8 mouse cellular contexts compared by ENCODE assay signal in genomic region chr13:78209611-78210028, GRCm38 (mm10). TPM values are rescaled to one million over a fixed set of nuclear protein-coding genes. Genes with fewer than 3 reads are reported as not detected.
A peak's percentile ranks its signal among the peaks of the same experiment; 100 is the strongest.
DNase-seq lines count a peak whose midpoint lies in the region; ATAC-seq and TF ChIP-seq lines count a peak whose summit lies in the region.

No protein-coding gene starts in this region.

- peaks cover 59% of the 10 kb centered on the region for H3K27me3 ChIP-seq in heart, embryonic 11.5 days (ENCODE audit: control insufficient read depth, insufficient read depth, low read length)
- no peaks in the 10 kb centered on the region; the same call in 1 of the 2 replicates for H3K27me3 ChIP-seq in forebrain, embryonic 14.5 days (replicated peaks; ENCODE audit: control insufficient read depth, insufficient read depth, low read length)
- peaks cover 70% of the 10 kb centered on the region for H3K27me3 ChIP-seq in liver, embryonic 14.5 days (ENCODE audit: control insufficient read depth, insufficient read depth, low read length)

- no peaks in the 10 kb centered on the region for H3K9me3 ChIP-seq in heart, embryonic 11.5 days (replicated peaks; ENCODE audit: control insufficient read depth, low read length)
- H3K9me3 ChIP-seq in forebrain, embryonic 14.5 days (replicated peaks; ENCODE audit: control insufficient read depth, low read length), result no peaks in the 10 kb centered on the region
- no peaks in the 10 kb centered on the region for H3K9me3 ChIP-seq in liver, embryonic 14.5 days (ENCODE audit: control insufficient read depth, low read length)

- no peak for DNase-seq in heart, postnatal 10 days
- peak; percentile 56 for DNase-seq in NIH3T3 (ENCODE audit: low read depth)
- DNase-seq in forebrain, embryonic 14.5 days (ENCODE audit: low spot score), result peak; percentile 59
- DNase-seq in liver, embryonic 14.5 days (ENCODE audit: low read depth in 3 of 3, low spot score in 3 of 3), result no peak
- DNase-seq in left cerebral cortex, adult 18-20 months (ENCODE audit: low spot score in 2 of 2), result no peak
- DNase-seq in urinary bladder, adult 18-20 months (ENCODE audit: low spot score in 2 of 2), result no peak
- no peak for DNase-seq in urinary bladder, postnatal 14 days (ENCODE audit: low spot score)

- peak overlapping the region; percentile 34; the same call in 1 of the 2 replicates for H3K9ac ChIP-seq in heart, embryonic 11.5 days (ENCODE audit: low read depth, low read length)
- peak overlapping the region; percentile 73 for H3K9ac ChIP-seq in forebrain, embryonic 14.5 days (ENCODE audit: low read length)
- no peak overlapping the region for H3K9ac ChIP-seq in liver, embryonic 14.5 days (replicated peaks)

- H3K27ac ChIP-seq in heart, embryonic 11.5 days (ENCODE audit: low read depth, low read length), result no peak overlapping the region
- peak overlapping the region; percentile 89 for H3K27ac ChIP-seq in forebrain, embryonic 14.5 days (ENCODE audit: low read depth, low read length)
- H3K27ac ChIP-seq in liver, embryonic 14.5 days, result no peak overlapping the region

- peak overlapping the region; percentile 42 for H3K4me3 ChIP-seq in heart, embryonic 11.5 days (ENCODE audit: low read depth, low read length)
- peak overlapping the region; percentile 34 for H3K4me3 ChIP-seq in forebrain, embryonic 14.5 days (ENCODE audit: low read depth, low read length)
- H3K4me3 ChIP-seq in liver, embryonic 14.5 days (ENCODE audit: insufficient read depth in 1 of 2, low read depth in 2 of 2, low read length in 2 of 2), result no peak overlapping the region

- H3K4me2 ChIP-seq in heart, embryonic 11.5 days, result peak overlapping the region; percentile 79
- peak overlapping the region; percentile 81 for H3K4me2 ChIP-seq in forebrain, embryonic 14.5 days (ENCODE audit: low read length)
- H3K4me2 ChIP-seq in liver, embryonic 14.5 days (ENCODE audit: low read depth), result peak overlapping the region; percentile 18; the same call in 1 of the 2 replicates

- ATAC-seq in heart, embryonic 11.5 days (replicated peaks; ENCODE audit: insufficient number of reproducible peaks, low FRiP score, low TSS enrichment), result no peak
- ATAC-seq in forebrain, embryonic 14.5 days, result 0 out of 2 replicates have a peak, but pooled peaks have one; percentile 13
- ATAC-seq in liver, embryonic 14.5 days (ENCODE audit: insufficient read depth), result no peak

- no peaks in the 10 kb centered on the region for H3K36me3 ChIP-seq in heart, embryonic 11.5 days (ENCODE audit: control insufficient read depth, insufficient read depth, low read length)
- H3K36me3 ChIP-seq in forebrain, embryonic 14.5 days (ENCODE audit: control insufficient read depth, insufficient read depth, low read length), result no peaks in the 10 kb centered on the region
- H3K36me3 ChIP-seq in liver, embryonic 14.5 days (replicated peaks; ENCODE audit: control insufficient read depth, insufficient read depth, low read depth), result no peaks in the 10 kb centered on the region

- no peak for TF ChIP-seq EP300 in liver, embryonic 14.5 days (IDR thresholded peaks at IDR 0.05; ENCODE audit: low read depth)

- intact Hi-C loops in heart, postnatal 10 days (cut with DNase I), result no loop called here

- TF ChIP-seq CTCF in liver, embryonic 14.5 days (IDR thresholded peaks at IDR 0.05; ENCODE audit: low read depth), result no peak

- H3K4me1 ChIP-seq in heart, embryonic 11.5 days (ENCODE audit: control insufficient read depth, insufficient read depth, low read length), result peaks cover 8% of the 10 kb centered on the region; the same call in 1 of the 2 replicates
- peaks cover 29% of the 10 kb centered on the region for H3K4me1 ChIP-seq in forebrain, embryonic 14.5 days (ENCODE audit: control insufficient read depth, insufficient read depth, low read length)
- no peaks in the 10 kb centered on the region for H3K4me1 ChIP-seq in liver, embryonic 14.5 days (replicated peaks; ENCODE audit: control insufficient read depth in 2 of 2, insufficient read depth in 2 of 2, low read length in 1 of 2)

- 2% methylated on average over 12 of the region's 12 CpGs for WGBS in heart, embryonic 11.5 days (ENCODE audit: insufficient replicate concordance)
- 5% methylated on average over 12 of the region's 12 CpGs for WGBS in forebrain, embryonic 14.5 days
- under 1% methylated on average over 12 of the region's 12 CpGs for WGBS in liver, embryonic 14.5 days (ENCODE audit: insufficient replicate concordance)

RNA-seq across cellular contexts. Expression of gene Nr2f1, which starts 10.1 kb away (rescaled TPM):
- 10.2 and 10.9 TPM in 2 replicates for polyA plus RNA-seq in heart, embryonic 11.5 days (2014; fragmentation: Nextera tagmentation; extraction: Ambion mirVana)
- 1 to 10 TPM; 6.2 to 6.7 TPM for total RNA-seq in heart, postnatal 10 days (2021)
- 75.7 and 82.0 TPM in 2 replicates for polyA plus RNA-seq in forebrain, embryonic 14.5 days (2014; fragmentation: Nextera tagmentation; extraction: Ambion mirVana)
- 1.4 and 2.7 TPM in 2 replicates for polyA plus RNA-seq in liver, embryonic 14.5 days (2012; rRNA removed)
- polyA plus RNA-seq in liver, embryonic 14.5 days (2014; fragmentation: Nextera tagmentation; extraction: Ambion mirVana), result 0.44 TPM in 2 replicates
- total RNA-seq in left cerebral cortex, adult 18-20 months (2021), result 100 to 1,000 TPM; 113 to 124 TPM

Comparison
In these comparisons a context has a peak if more than half of its experiments do, and no peak if none do; other contexts are left out.
1. H3K4me2 ChIP-seq: peak in every context shown above with its lines; median percentile 81 in forebrain, embryonic 14.5 days; 79 in heart, embryonic 11.5 days; 18 in liver, embryonic 14.5 days.
2. H3K4me3 ChIP-seq: peak in heart, embryonic 11.5 days (single experiment) and forebrain, embryonic 14.5 days (single experiment); none in liver, embryonic 14.5 days (0 of 2).
3. DNase-seq: peak in NIH3T3 (single experiment) and forebrain, embryonic 14.5 days (single experiment); none in heart, postnatal 10 days (0 of 2), liver, embryonic 14.5 days (0 of 3), left cerebral cortex, adult 18-20 months (0 of 2), urinary bladder, adult 18-20 months (0 of 2) and urinary bladder, postnatal 14 days (single experiment).